Mouse (Mus musculus): ENCODE measurements around the gene Gm20388. TPM values are rescaled to one million over a fixed set of nuclear protein-coding genes. Genes with fewer than 3 reads are reported as not detected.

The Gm20388 gene
- polyA plus RNA-seq, 1 experiment = 10.6 TPM

DNA sequence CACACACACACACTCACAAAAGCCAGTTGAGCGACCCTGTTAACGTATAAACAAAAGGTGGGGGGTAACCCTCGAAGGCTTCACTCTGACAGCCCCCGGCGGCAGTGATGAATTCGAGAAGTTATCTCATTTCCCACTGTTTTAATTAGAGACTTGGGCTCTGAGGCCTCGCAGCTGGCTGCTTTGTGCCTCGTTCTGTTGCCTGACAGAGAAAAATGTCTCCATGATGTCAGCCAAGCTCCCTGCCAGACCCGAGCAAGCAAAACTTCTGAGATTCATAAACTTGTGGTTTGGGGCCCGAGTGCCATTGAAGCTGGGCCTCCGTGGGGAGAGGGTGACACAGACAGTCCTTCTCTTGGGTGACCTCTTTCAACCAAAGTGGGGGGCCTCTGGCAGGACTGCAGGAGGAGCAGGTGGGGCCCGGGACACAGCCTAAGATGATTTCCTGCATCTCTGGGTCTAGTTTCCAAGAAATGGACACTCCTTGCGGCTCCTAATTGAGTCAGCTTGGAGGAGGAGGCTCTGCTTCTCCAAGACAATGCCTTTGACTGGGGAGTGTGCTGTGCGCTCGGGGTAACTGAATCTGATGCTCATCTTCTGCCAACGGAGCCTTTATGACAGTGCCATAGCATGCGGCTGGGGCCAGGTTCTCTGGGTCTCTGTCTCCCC, 1092.4 kb downstream of the Gm20388 start:
- TF ChIP-seq CTCF (IDR thresholded peaks at IDR 0.05; ENCODE audit: control insufficient read depth, insufficient read depth, low read length) (no peak), POLR2A (IDR thresholded peaks at IDR 0.05; ENCODE audit: borderline replicate concordance, control insufficient read depth, low read depth, low read length) (no peak)
- no peaks in the 10 kb centered on the region for H3K4me1 ChIP-seq (ENCODE audit: control insufficient read depth, insufficient read depth, low read length)
- 56% methylated on average over 17 of the region's 17 CpGs for WGBS
- no peak overlapping the region for H3K27ac ChIP-seq (ENCODE audit: control insufficient read depth, insufficient read depth, low read depth, low read length, poor library complexity)
- H3K4me3 ChIP-seq (replicated peaks; ENCODE audit: control insufficient read depth, low read depth, low read length) = no peak overlapping the region

DNA sequence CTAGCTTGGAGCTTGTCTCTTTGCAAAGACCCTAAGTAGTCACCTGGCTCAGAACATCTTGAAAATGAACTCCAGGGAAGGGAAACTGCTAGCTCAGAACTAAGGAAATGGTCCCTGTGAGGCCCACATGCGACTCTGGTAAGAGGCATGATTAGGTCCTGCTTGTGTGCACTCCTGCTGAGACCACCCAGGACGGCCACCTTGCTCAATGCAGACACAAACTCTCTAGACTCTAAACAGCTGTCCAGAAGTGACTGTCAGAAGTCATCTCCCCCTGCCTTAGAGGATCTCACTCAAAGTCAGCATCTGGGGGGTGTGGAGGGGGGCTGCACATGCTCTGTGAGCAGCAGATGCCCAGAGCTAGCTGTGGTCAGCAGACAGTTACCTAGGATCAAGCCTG, 1093.0 kb downstream of the Gm20388 start:
- 59% methylated on average over 2 of the region's 2 CpGs for WGBS
- H3K27ac ChIP-seq (ENCODE audit: control insufficient read depth, insufficient read depth, low read depth, low read length, poor library complexity) = no peak overlapping the region
- TF ChIP-seq CTCF (IDR thresholded peaks at IDR 0.05; ENCODE audit: control insufficient read depth, insufficient read depth, low read length) = no peak
- no peak for TF ChIP-seq POLR2A (IDR thresholded peaks at IDR 0.05; ENCODE audit: borderline replicate concordance, control insufficient read depth, low read depth, low read length)
- H3K4me1 ChIP-seq (ENCODE audit: control insufficient read depth, insufficient read depth, low read length) = no peaks in the 10 kb centered on the region
- H3K4me3 ChIP-seq (replicated peaks; ENCODE audit: control insufficient read depth, low read depth, low read length) = no peak overlapping the region

GRCm38 (mm10) chr8:121013318-121013717, 1102.7 kb downstream of the Gm20388 start:
- TF ChIP-seq POLR2A (IDR thresholded peaks at IDR 0.05; ENCODE audit: borderline replicate concordance, control insufficient read depth, low read depth, low read length) (no peak), CTCF (IDR thresholded peaks at IDR 0.05; ENCODE audit: control insufficient read depth, insufficient read depth, low read length) (no peak)
- WGBS = 77% methylated on average over 6 of the region's 6 CpGs
- Histone ChIP-seq H3K27ac (ENCODE audit: control insufficient read depth, insufficient read depth, low read depth, low read length, poor library complexity) (no peak overlapping the region), H3K4me1 (ENCODE audit: control insufficient read depth, insufficient read depth, low read length) (no peaks in the 10 kb centered on the region; the same call in 1 of the 2 replicates), H3K4me3 (replicated peaks; ENCODE audit: control insufficient read depth, low read depth, low read length) (no peak overlapping the region)

- TF ChIP-seq CTCF (IDR thresholded peaks at IDR 0.05; ENCODE audit: control insufficient read depth, insufficient read depth, low read length) = no peak
- TF ChIP-seq POLR2A (IDR thresholded peaks at IDR 0.05; ENCODE audit: borderline replicate concordance, control insufficient read depth, low read depth, low read length) = no peak
- no peak overlapping the region for H3K4me3 ChIP-seq (replicated peaks; ENCODE audit: control insufficient read depth, low read depth, low read length)
- no peak overlapping the region for H3K27ac ChIP-seq (ENCODE audit: control insufficient read depth, insufficient read depth, low read depth, low read length, poor library complexity)
- no peaks in the 10 kb centered on the region; the same call in 1 of the 2 replicates for H3K4me1 ChIP-seq (ENCODE audit: control insufficient read depth, insufficient read depth, low read length)
- 85% methylated on average over 17 of the region's 17 CpGs for WGBS
Observed at GRCm38 (mm10) chr8:121016621-121017020, 1106.0 kb downstream of the Gm20388 start.

DNA sequence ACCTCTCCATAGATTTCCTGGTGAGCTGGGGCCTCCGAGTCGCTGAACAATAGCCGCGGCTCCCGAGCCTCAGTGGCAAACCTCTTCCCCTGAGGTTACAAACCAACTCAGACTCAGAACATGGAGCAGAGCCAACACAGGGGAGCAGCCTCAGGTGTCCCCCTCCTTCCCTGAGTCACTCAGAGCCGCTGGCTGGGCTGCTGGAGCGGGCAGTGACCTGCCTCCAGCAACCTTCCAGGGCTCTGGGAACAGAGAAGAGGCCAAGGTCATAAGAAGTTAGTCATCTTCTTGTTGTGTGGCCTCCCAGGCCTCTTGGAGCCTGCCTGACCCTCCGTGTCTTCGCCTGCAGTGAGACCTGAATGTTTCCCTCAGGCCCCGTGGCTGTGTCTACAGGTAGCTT, 1107.6 kb downstream of the Gm20388 start:
- TF ChIP-seq CTCF (IDR thresholded peaks at IDR 0.05; ENCODE audit: control insufficient read depth, insufficient read depth, low read length) (no peak), POLR2A (IDR thresholded peaks at IDR 0.05; ENCODE audit: borderline replicate concordance, control insufficient read depth, low read depth, low read length) (no peak)
- Histone ChIP-seq H3K4me3 (replicated peaks; ENCODE audit: control insufficient read depth, low read depth, low read length) (no peak overlapping the region), H3K27ac (ENCODE audit: control insufficient read depth, insufficient read depth, low read depth, low read length, poor library complexity) (no peak overlapping the region), H3K4me1 (ENCODE audit: control insufficient read depth, insufficient read depth, low read length) (no peaks in the 10 kb centered on the region; the same call in 1 of the 2 replicates)
- 55% methylated on average over 10 of the region's 10 CpGs for WGBS

- H3K27ac ChIP-seq (ENCODE audit: control insufficient read depth, insufficient read depth, low read depth, low read length, poor library complexity) = no peak overlapping the region
- H3K4me3 ChIP-seq (replicated peaks; ENCODE audit: control insufficient read depth, low read depth, low read length) = no peak overlapping the region
- WGBS = 3% methylated on average over 12 of the region's 12 CpGs
- TF ChIP-seq CTCF (IDR thresholded peaks at IDR 0.05; ENCODE audit: control insufficient read depth, insufficient read depth, low read length) (no peak), POLR2A (IDR thresholded peaks at IDR 0.05; ENCODE audit: borderline replicate concordance, control insufficient read depth, low read depth, low read length) (no peak)
- no peaks in the 10 kb centered on the region for H3K4me1 ChIP-seq (ENCODE audit: control insufficient read depth, insufficient read depth, low read length)
Observed at GRCm38 (mm10) chr8:121021488-121021887, 1110.8 kb downstream of the Gm20388 start.

- 70% methylated on average over 4 of the region's 4 CpGs for WGBS
- Histone ChIP-seq H3K27ac (ENCODE audit: control insufficient read depth, insufficient read depth, low read depth, low read length, poor library complexity) (no peak overlapping the region), H3K4me1 (ENCODE audit: control insufficient read depth, insufficient read depth, low read length) (no peaks in the 10 kb centered on the region), H3K4me3 (replicated peaks; ENCODE audit: control insufficient read depth, low read depth, low read length) (no peak overlapping the region)
- TF ChIP-seq POLR2A (IDR thresholded peaks at IDR 0.05; ENCODE audit: borderline replicate concordance, control insufficient read depth, low read depth, low read length) (no peak), CTCF (IDR thresholded peaks at IDR 0.05; ENCODE audit: control insufficient read depth, insufficient read depth, low read length) (no peak)
Observed at GRCm38 (mm10) chr8:121023003-121023402, 1112.4 kb downstream of the Gm20388 start.

- no peak overlapping the region for H3K27ac ChIP-seq (ENCODE audit: control insufficient read depth, insufficient read depth, low read depth, low read length, poor library complexity)
- no peaks in the 10 kb centered on the region for H3K4me1 ChIP-seq (ENCODE audit: control insufficient read depth, insufficient read depth, low read length)
- TF ChIP-seq POLR2A (IDR thresholded peaks at IDR 0.05; ENCODE audit: borderline replicate concordance, control insufficient read depth, low read depth, low read length) (no peak), CTCF (IDR thresholded peaks at IDR 0.05; ENCODE audit: control insufficient read depth, insufficient read depth, low read length) (no peak)
- 6% methylated on average over 18 of the region's 18 CpGs for WGBS
- no peak overlapping the region for H3K4me3 ChIP-seq (replicated peaks; ENCODE audit: control insufficient read depth, low read depth, low read length)
Observed at GRCm38 (mm10) chr8:121023736-121024135, 1113.1 kb downstream of the Gm20388 start.

All from bone marrow, adult 2 months (tissue).